Mouse (Mus musculus): ENCODE data around the gene Sec24a. TPM values are rescaled to one million over a fixed set of nuclear protein-coding genes. Genes with fewer than 3 reads are reported as not detected.

Sec24a gene
- polyA plus RNA-seq, 1 experiment from 2014 or later = 16.1 TPM

DNA sequence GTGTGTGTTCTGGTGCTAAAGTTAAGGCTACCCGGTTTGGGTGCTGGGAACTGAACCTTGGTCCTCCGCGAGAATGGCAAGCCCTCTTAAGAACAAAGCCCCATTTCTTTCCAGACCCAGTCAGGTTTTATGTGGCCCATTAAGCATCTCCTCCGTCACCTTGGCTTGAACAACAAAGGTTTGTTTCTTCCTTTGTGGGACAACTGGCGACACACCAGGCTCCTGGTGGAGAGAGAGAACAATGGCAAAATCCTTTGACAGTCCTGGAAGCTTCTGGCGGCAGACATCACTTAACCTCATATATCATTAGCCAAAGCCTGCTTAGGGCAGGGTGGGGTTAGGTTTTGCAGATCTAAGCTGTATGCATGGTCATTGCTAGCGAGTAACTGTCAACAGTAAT, 100.8 kb downstream of the Sec24a start:
- H3K9me3 ChIP-seq (ENCODE audit: control insufficient read depth, low read length) = no peaks in the 10 kb centered on the region
- H3K27ac ChIP-seq (ENCODE audit: low read depth, low read length) = no peak overlapping the region
- no peak for ATAC-seq (ENCODE audit: low FRiP score)
- no peak overlapping the region for H3K4me3 ChIP-seq (ENCODE audit: low read depth, low read length)
- no peak for DNase-seq (ENCODE audit: low spot score)
- H3K27me3 ChIP-seq (ENCODE audit: control insufficient read depth, insufficient read depth, low read length) = no peaks in the 10 kb centered on the region
- no peaks in the 10 kb centered on the region for H3K4me1 ChIP-seq (replicated peaks; ENCODE audit: control insufficient read depth, insufficient read depth, low read length)
- H3K36me3 ChIP-seq (ENCODE audit: control insufficient read depth, insufficient read depth, low read length) = no peaks in the 10 kb centered on the region
- 64% methylated on average over 7 of the region's 7 CpGs for WGBS
- no peak overlapping the region for H3K4me2 ChIP-seq (replicated peaks; ENCODE audit: low read depth, low read length)
- H3K9ac ChIP-seq (ENCODE audit: low read depth, low read length) = no peak overlapping the region

GRCm38 (mm10) chr11:51661867-51662365, 101.5 kb downstream of the Sec24a start:
- Histone ChIP-seq H3K9ac (ENCODE audit: low read depth, low read length) (no peak overlapping the region), H3K4me3 (ENCODE audit: low read depth, low read length) (no peak overlapping the region), H3K36me3 (ENCODE audit: control insufficient read depth, insufficient read depth, low read length) (no peaks in the 10 kb centered on the region), H3K27me3 (ENCODE audit: control insufficient read depth, insufficient read depth, low read length) (no peaks in the 10 kb centered on the region), H3K9me3 (ENCODE audit: control insufficient read depth, low read length) (no peaks in the 10 kb centered on the region), H3K27ac (ENCODE audit: low read depth, low read length) (no peak overlapping the region), H3K4me2 (replicated peaks; ENCODE audit: low read depth, low read length) (no peak overlapping the region), H3K4me1 (replicated peaks; ENCODE audit: control insufficient read depth, insufficient read depth, low read length) (no peaks in the 10 kb centered on the region)
- ATAC-seq (ENCODE audit: low FRiP score) = no peak
- 80% methylated on average over 16 of the region's 16 CpGs for WGBS
- DNase-seq (ENCODE audit: low spot score) = no peak

DNA sequence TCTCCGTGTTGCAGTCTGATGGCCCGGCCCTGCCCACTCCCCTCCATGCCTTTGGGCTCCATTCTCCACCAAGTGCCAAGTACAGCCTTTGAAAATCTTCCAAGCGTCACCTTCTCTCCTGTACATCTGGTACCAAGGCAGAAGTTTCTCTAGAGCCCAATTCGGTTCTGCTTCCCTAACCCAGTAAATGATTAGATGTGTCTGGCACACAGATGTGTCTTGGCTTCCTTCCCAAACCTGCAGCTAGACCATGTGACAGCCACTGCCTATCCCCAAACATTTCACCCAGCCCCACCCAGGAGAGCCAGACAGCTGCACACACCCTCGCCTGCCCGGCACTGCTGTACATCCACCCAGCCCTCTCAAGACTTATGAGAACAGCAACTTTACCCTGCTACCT, 104.7 kb downstream of the Sec24a start:
- 77% methylated on average over 6 of the region's 6 CpGs for WGBS
- no peaks in the 10 kb centered on the region for H3K9me3 ChIP-seq (ENCODE audit: control insufficient read depth, low read length)
- H3K4me3 ChIP-seq (ENCODE audit: low read depth, low read length) = no peak overlapping the region
- no peak overlapping the region for H3K4me2 ChIP-seq (replicated peaks; ENCODE audit: low read depth, low read length)
- no peak overlapping the region for H3K27ac ChIP-seq (ENCODE audit: low read depth, low read length)
- no peaks in the 10 kb centered on the region for H3K4me1 ChIP-seq (replicated peaks; ENCODE audit: control insufficient read depth, insufficient read depth, low read length)
- no peaks in the 10 kb centered on the region for H3K36me3 ChIP-seq (ENCODE audit: control insufficient read depth, insufficient read depth, low read length)
- no peak overlapping the region for H3K9ac ChIP-seq (ENCODE audit: low read depth, low read length)
- no peaks in the 10 kb centered on the region for H3K27me3 ChIP-seq (ENCODE audit: control insufficient read depth, insufficient read depth, low read length)
- DNase-seq (ENCODE audit: low spot score) (no peak), ATAC-seq (ENCODE audit: low FRiP score) (no peak)

DNA sequence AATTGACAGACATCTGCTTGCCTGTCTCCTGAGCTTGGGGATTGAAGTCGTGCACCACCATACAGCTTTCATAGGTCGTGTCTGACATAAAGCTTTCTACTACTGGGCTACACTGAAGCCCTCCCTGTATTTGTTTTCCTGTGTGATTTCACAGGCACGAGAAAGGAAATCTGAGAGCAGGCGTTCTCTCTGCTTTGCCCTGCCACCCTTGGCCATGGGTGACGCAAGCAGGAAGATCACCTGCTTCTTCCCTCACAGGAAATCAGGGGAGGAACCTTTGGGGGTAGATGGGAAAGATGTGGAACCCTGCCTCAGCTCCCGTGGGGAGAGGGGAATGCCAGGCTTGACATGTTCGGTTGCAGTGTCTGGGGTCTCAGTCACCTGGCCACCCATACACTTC, 105.1 kb downstream of the Sec24a start:
- Histone ChIP-seq H3K9ac (ENCODE audit: low read depth, low read length) (no peak overlapping the region), H3K36me3 (ENCODE audit: control insufficient read depth, insufficient read depth, low read length) (no peaks in the 10 kb centered on the region), H3K27ac (ENCODE audit: low read depth, low read length) (no peak overlapping the region), H3K27me3 (ENCODE audit: control insufficient read depth, insufficient read depth, low read length) (no peaks in the 10 kb centered on the region), H3K4me3 (ENCODE audit: low read depth, low read length) (no peak overlapping the region), H3K4me1 (replicated peaks; ENCODE audit: control insufficient read depth, insufficient read depth, low read length) (no peaks in the 10 kb centered on the region), H3K4me2 (replicated peaks; ENCODE audit: low read depth, low read length) (no peak overlapping the region), H3K9me3 (ENCODE audit: control insufficient read depth, low read length) (no peaks in the 10 kb centered on the region)
- 74% methylated on average over 7 of the region's 7 CpGs for WGBS
- no peak for ATAC-seq (ENCODE audit: low FRiP score)
- DNase-seq (ENCODE audit: low spot score) = no peak

- H3K4me3 ChIP-seq (ENCODE audit: low read depth, low read length) = no peak overlapping the region
- no peaks in the 10 kb centered on the region for H3K4me1 ChIP-seq (replicated peaks; ENCODE audit: control insufficient read depth, insufficient read depth, low read length)
- no peaks in the 10 kb centered on the region; the same call in 1 of the 2 replicates for H3K27me3 ChIP-seq (ENCODE audit: control insufficient read depth, insufficient read depth, low read length)
- no peaks in the 10 kb centered on the region for H3K9me3 ChIP-seq (ENCODE audit: control insufficient read depth, low read length)
- no peak overlapping the region for H3K9ac ChIP-seq (ENCODE audit: low read depth, low read length)
- no peak for ATAC-seq (ENCODE audit: low FRiP score)
- H3K36me3 ChIP-seq (ENCODE audit: control insufficient read depth, insufficient read depth, low read length) = no peaks in the 10 kb centered on the region
- DNase-seq (ENCODE audit: low spot score) = no peak
- H3K27ac ChIP-seq (ENCODE audit: low read depth, low read length) = no peak overlapping the region
- H3K4me2 ChIP-seq (replicated peaks; ENCODE audit: low read depth, low read length) = no peak overlapping the region
- 85% methylated on average over 10 of the region's 10 CpGs for WGBS
Measured at GRCm38 (mm10) chr11:51656798-51657521, 106.5 kb downstream of the Sec24a start.

GRCm38 (mm10) chr11:51654891-51655290, 108.5 kb downstream of the Sec24a start:
- H3K4me2 ChIP-seq (replicated peaks; ENCODE audit: low read depth, low read length) = no peak overlapping the region
- H3K9me3 ChIP-seq (ENCODE audit: control insufficient read depth, low read length) = no peaks in the 10 kb centered on the region
- no peak overlapping the region for H3K27ac ChIP-seq (ENCODE audit: low read depth, low read length)
- H3K9ac ChIP-seq (ENCODE audit: low read depth, low read length) = no peak overlapping the region
- H3K27me3 ChIP-seq (ENCODE audit: control insufficient read depth, insufficient read depth, low read length) = peaks cover 11% of the 10 kb centered on the region
- no peak overlapping the region for H3K4me3 ChIP-seq (ENCODE audit: low read depth, low read length)
- H3K4me1 ChIP-seq (replicated peaks; ENCODE audit: control insufficient read depth, insufficient read depth, low read length) = peaks cover 5% of the 10 kb centered on the region
- no peaks in the 10 kb centered on the region for H3K36me3 ChIP-seq (ENCODE audit: control insufficient read depth, insufficient read depth, low read length)
- ATAC-seq (ENCODE audit: low FRiP score) = no peak
- WGBS = 94% methylated on average over 3 of the region's 3 CpGs
- DNase-seq (ENCODE audit: low spot score) = no peak

DNA sequence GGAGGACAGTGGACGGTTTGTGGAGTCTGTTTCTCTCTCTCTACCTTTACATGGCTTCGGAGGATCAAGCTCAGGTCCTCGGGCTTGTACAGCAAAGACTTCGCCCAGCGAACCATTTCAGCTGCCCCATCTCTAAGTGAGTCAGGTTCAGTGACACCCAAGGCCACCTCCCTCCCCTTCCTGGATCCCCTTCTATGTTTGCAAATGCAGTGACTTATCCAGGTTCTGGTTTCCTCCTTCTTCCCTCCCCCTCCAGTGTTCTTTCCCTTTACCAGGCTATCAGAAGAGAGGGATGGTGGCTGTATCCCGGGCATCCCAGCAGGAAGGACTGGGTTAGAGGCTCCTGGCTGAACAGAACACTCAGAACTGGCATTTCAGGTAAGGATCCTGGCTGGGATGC, 109.7 kb downstream of the Sec24a start:
- Histone ChIP-seq H3K4me1 (replicated peaks; ENCODE audit: control insufficient read depth, insufficient read depth, low read length) (peaks cover 15% of the 10 kb centered on the region), H3K36me3 (ENCODE audit: control insufficient read depth, insufficient read depth, low read length) (no peaks in the 10 kb centered on the region), H3K9me3 (ENCODE audit: control insufficient read depth, low read length) (no peaks in the 10 kb centered on the region), H3K27ac (ENCODE audit: low read depth, low read length) (no peak overlapping the region), H3K4me3 (ENCODE audit: low read depth, low read length) (no peak overlapping the region), H3K27me3 (ENCODE audit: control insufficient read depth, insufficient read depth, low read length) (peaks cover 13% of the 10 kb centered on the region), H3K4me2 (replicated peaks; ENCODE audit: low read depth, low read length) (no peak overlapping the region), H3K9ac (ENCODE audit: low read depth, low read length) (no peak overlapping the region)
- WGBS = 90% methylated on average over 6 of the region's 6 CpGs
- ATAC-seq (ENCODE audit: low FRiP score) = no peak
- no peak for DNase-seq (ENCODE audit: low spot score)

DNA sequence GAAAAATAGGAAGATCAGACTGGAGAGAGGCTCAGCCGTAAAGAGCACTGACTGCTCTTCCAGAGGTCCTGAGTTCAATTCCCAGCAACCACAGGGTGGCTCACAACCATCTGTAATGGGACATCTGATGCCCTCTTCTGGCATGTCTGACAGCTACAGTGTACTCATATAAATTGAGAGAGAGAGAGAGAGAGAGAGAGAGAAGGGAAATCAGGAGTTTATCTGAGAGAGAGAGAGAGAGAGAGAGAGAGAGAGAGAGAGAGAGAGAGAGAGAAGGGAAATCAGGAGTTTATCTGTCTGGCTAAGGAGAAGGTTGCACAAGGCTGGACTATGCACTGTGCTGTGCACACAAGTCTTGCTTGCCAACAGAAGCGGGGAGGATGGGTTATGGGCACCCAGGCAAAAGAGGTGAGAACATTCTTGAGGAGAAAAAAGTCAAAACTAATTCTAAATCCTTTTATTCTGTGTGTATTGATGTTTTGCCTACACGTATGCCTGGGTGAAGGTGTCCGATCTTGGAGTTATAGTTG, 110.5 kb downstream of the Sec24a start:
- no peak overlapping the region for H3K27ac ChIP-seq (ENCODE audit: low read depth, low read length)
- no peak overlapping the region for H3K4me3 ChIP-seq (ENCODE audit: low read depth, low read length)
- H3K27me3 ChIP-seq (ENCODE audit: control insufficient read depth, insufficient read depth, low read length) = peaks cover 13% of the 10 kb centered on the region
- ATAC-seq (ENCODE audit: low FRiP score) (no peak), DNase-seq (ENCODE audit: low spot score) (no peak)
- H3K9me3 ChIP-seq (ENCODE audit: control insufficient read depth, low read length) = no peaks in the 10 kb centered on the region
- H3K4me1 ChIP-seq (replicated peaks; ENCODE audit: control insufficient read depth, insufficient read depth, low read length) = peaks cover 19% of the 10 kb centered on the region
- H3K36me3 ChIP-seq (ENCODE audit: control insufficient read depth, insufficient read depth, low read length) = no peaks in the 10 kb centered on the region
- WGBS = 89% methylated on average over 4 of the region's 4 CpGs
- H3K9ac ChIP-seq (ENCODE audit: low read depth, low read length) = no peak overlapping the region
- no peak overlapping the region for H3K4me2 ChIP-seq (replicated peaks; ENCODE audit: low read depth, low read length)

All from hindbrain, embryonic 11.5 days (tissue).